Mouse (Mus musculus) small intestine, adult 2 months (tissue): ENCODE measurements at regions not wholly inside any gene's neighbourhood (a gene's known extent, or its start where the extent isn't known, plus 50 kb on each side); places are given as distances from the start of the nearest gene placed in this dataset.

Experiments used
- CTCF ChIP-seq: fragments of 200-500 bp; IDR thresholded peaks from 2 replicates; pipeline ENCODE4 v1.5.1; 2012; ENCODE audit warnings: low read depth, mild to moderate bottlenecking, control low read depth, inconsistent platforms, low read length, moderate library complexity, mixed read lengths; ENCODE audit not compliant: insufficient replicate concordance, insufficient read length; ENCODE audit errors: extremely low read depth
- POLR2A ChIP-seq: fragments of 200-500 bp; IDR thresholded peaks from 2 replicates; pipeline ENCODE4 v1.6.1; 2012; ENCODE audit warnings: low read depth, mild to moderate bottlenecking, control low read depth, inconsistent platforms, low read length, moderate library complexity

DNA sequence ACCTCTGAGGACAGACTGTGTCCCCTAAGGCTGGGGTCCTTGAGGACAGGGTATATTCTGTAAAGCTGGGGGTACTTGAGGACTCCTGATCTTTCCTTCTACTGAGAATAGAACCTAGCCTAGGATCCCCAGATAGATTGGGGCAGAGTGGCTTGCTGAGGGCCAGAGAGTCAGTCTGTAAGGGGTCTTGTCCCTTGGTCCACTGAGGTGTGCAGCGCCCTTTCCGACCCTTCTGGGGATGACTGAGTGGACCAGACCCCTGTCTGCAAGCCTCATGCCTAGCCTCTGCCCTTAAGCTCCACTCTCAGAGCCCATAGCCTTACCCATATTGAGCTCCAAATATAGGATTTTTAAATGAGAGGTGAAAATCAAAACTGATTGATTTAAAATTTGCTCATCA, 152.2 kb upstream of the Mocs1 start:
- TF ChIP-seq CTCF (no peak), POLR2A (no peak)
